Mouse (Mus musculus): ENCODE data around the gene Cyp2e1. TPM values are rescaled to one million over a fixed set of nuclear protein-coding genes. Genes with fewer than 3 reads are reported as not detected.
"Not testable (repeated sequence)": the region's sequence is repeated elsewhere in the genome, so short reads cannot be mapped to it uniquely, and the experiment has no call there.

Cyp2e1 gene
- total and polyA plus RNA-seq, 2 experiments from 2014 or later: 0.11 TPM; not detected in 1

- ATAC-seq (ENCODE audit: insufficient read depth, low read depth): no peak
- Histone ChIP-seq H3K9ac (replicated peaks; ENCODE audit: low read depth, low read length) (no peak overlapping the region), H3K27me3 (ENCODE audit: control insufficient read depth, insufficient read depth, low read length) (no peaks in the 10 kb centered on the region), H3K4me2 (ENCODE audit: low read depth, low read length) (no peak overlapping the region), H3K36me3 (replicated peaks; ENCODE audit: control insufficient read depth, insufficient read depth, low read length) (no peaks in the 10 kb centered on the region), H3K4me3 (ENCODE audit: low read depth, low read length) (no peak overlapping the region), H3K9me3 (replicated peaks; ENCODE audit: control insufficient read depth, low read length) (no peaks in the 10 kb centered on the region), H3K27ac (ENCODE audit: low read depth) (no peak overlapping the region), H3K4me1 (ENCODE audit: control insufficient read depth, insufficient read depth) (no peaks in the 10 kb centered on the region)
- DNase-seq (ENCODE audit: low spot score): no peak
- TF ChIP-seq EP300 (IDR thresholded peaks at IDR 0.05; ENCODE audit: low read depth) (no peak), CTCF (IDR thresholded peaks at IDR 0.05; ENCODE audit: low read depth) (no peak)
Observed at GRCm38 (mm10) chr7:140760647-140761046, 2.9 kb upstream of the Cyp2e1 start.

- not testable (repeated sequence) for H3K27ac ChIP-seq (ENCODE audit: low read depth); H3K36me3 ChIP-seq (replicated peaks; ENCODE audit: control insufficient read depth, insufficient read depth, low read length); H3K4me3 ChIP-seq (ENCODE audit: low read depth, low read length); H3K27me3 ChIP-seq (ENCODE audit: control insufficient read depth, insufficient read depth, low read length); H3K9me3 ChIP-seq (replicated peaks; ENCODE audit: control insufficient read depth, low read length); ATAC-seq (ENCODE audit: insufficient read depth, low read depth); H3K4me2 ChIP-seq (ENCODE audit: low read depth, low read length); H3K9ac ChIP-seq (replicated peaks; ENCODE audit: low read depth, low read length); DNase-seq (ENCODE audit: low spot score); H3K4me1 ChIP-seq (ENCODE audit: control insufficient read depth, insufficient read depth)
- 47% methylated on average over 1 of the region's 1 CpGs for WGBS
Observed at GRCm38 (mm10) chr7:140765391-140765790, 1.9 kb downstream of the Cyp2e1 start.

- Histone ChIP-seq H3K4me2 (ENCODE audit: low read depth, low read length) (no peak overlapping the region), H3K9ac (replicated peaks; ENCODE audit: low read depth, low read length) (no peak overlapping the region), H3K27ac (ENCODE audit: low read depth) (no peak overlapping the region), H3K4me1 (ENCODE audit: control insufficient read depth, insufficient read depth) (no peaks in the 10 kb centered on the region), H3K4me3 (ENCODE audit: low read depth, low read length) (no peak overlapping the region), H3K36me3 (replicated peaks; ENCODE audit: control insufficient read depth, insufficient read depth, low read length) (no peaks in the 10 kb centered on the region), H3K9me3 (replicated peaks; ENCODE audit: control insufficient read depth, low read length) (no peaks in the 10 kb centered on the region), H3K27me3 (ENCODE audit: control insufficient read depth, insufficient read depth, low read length) (no peaks in the 10 kb centered on the region)
- DNase-seq (ENCODE audit: low spot score) (no peak), ATAC-seq (ENCODE audit: insufficient read depth, low read depth) (no peak)
- no peak for TF ChIP-seq EP300 (IDR thresholded peaks at IDR 0.05; ENCODE audit: low read depth)
- no peak for TF ChIP-seq CTCF (IDR thresholded peaks at IDR 0.05; ENCODE audit: low read depth)
- WGBS: 57% methylated on average over 12 of the region's 12 CpGs
Observed at GRCm38 (mm10) chr7:140765888-140766739, 2.6 kb downstream of the Cyp2e1 start.

GRCm38 (mm10) chr7:140780548-140780947 lies 17.0 kb downstream of the Cyp2e1 start:
- no peaks in the 10 kb centered on the region for H3K4me1 ChIP-seq (ENCODE audit: control insufficient read depth, insufficient read depth)
- H3K9ac ChIP-seq (replicated peaks; ENCODE audit: low read depth, low read length): no peak overlapping the region
- DNase-seq (ENCODE audit: low spot score): no peak
- H3K36me3 ChIP-seq (replicated peaks; ENCODE audit: control insufficient read depth, insufficient read depth, low read length): no peaks in the 10 kb centered on the region
- TF ChIP-seq CTCF (IDR thresholded peaks at IDR 0.05; ENCODE audit: low read depth): no peak
- TF ChIP-seq EP300 (IDR thresholded peaks at IDR 0.05; ENCODE audit: low read depth): no peak
- H3K9me3 ChIP-seq (replicated peaks; ENCODE audit: control insufficient read depth, low read length): no peaks in the 10 kb centered on the region
- H3K27me3 ChIP-seq (ENCODE audit: control insufficient read depth, insufficient read depth, low read length): no peaks in the 10 kb centered on the region
- no peak overlapping the region for H3K4me3 ChIP-seq (ENCODE audit: low read depth, low read length)
- no peak overlapping the region for H3K4me2 ChIP-seq (ENCODE audit: low read depth, low read length)
- ATAC-seq (ENCODE audit: insufficient read depth, low read depth): no peak
- 68% methylated on average over 4 of the region's 4 CpGs for WGBS
- no peak overlapping the region for H3K27ac ChIP-seq (ENCODE audit: low read depth)

GRCm38 (mm10) chr7:140787406-140788052 lies 24.0 kb downstream of the Cyp2e1 start, which contains the start of gene Syce1:
Syce1 (minus strand) TSS chr7:140787852.
- Histone ChIP-seq H3K9me3 (replicated peaks; ENCODE audit: control insufficient read depth, low read length) (0 out of 2 replicates have a peak, but pooled peaks cover 4% of the 10 kb centered on the region), H3K27ac (ENCODE audit: low read depth) (no peak within 1 kb of the TSS), H3K4me1 (ENCODE audit: control insufficient read depth, insufficient read depth) (no peaks in the 10 kb centered on the region), H3K27me3 (ENCODE audit: control insufficient read depth, insufficient read depth, low read length) (no peaks in the 10 kb centered on the region), H3K4me2 (ENCODE audit: low read depth, low read length) (no peak within 1 kb of the TSS), H3K4me3 (ENCODE audit: low read depth, low read length) (no peak within 1 kb of the TSS), H3K36me3 (replicated peaks; ENCODE audit: control insufficient read depth, insufficient read depth, low read length) (no peaks in the 10 kb centered on the region), H3K9ac (replicated peaks; ENCODE audit: low read depth, low read length) (no peak within 1 kb of the TSS)
- DNase-seq (ENCODE audit: low spot score) (no peak), ATAC-seq (ENCODE audit: insufficient read depth, low read depth) (no peak)
- 74% methylated on average over 32 of the region's 33 CpGs for WGBS
- TF ChIP-seq EP300 (IDR thresholded peaks at IDR 0.05; ENCODE audit: low read depth) (no peak), CTCF (IDR thresholded peaks at IDR 0.05; ENCODE audit: low read depth) (no peak)

Data from heart, postnatal 0 days (tissue).